Mouse (Mus musculus): Measurements from ENCODE around the gene Noxo1. TPM values are rescaled to one million over a fixed set of nuclear protein-coding genes. Genes with fewer than 3 reads are reported as not detected.
"Not testable (repeated sequence)": the region's sequence is repeated elsewhere in the genome, so short reads cannot be mapped to it uniquely, and the experiment has no call there.

Gene Noxo1
- total RNA-seq, 1 experiment from 2014 or later: 3.6 TPM

GRCm38 (mm10) chr17:24720616-24721015, 24.6 kb downstream of the Noxo1 start:
- peak; percentile 57 for DNase-seq

GRCm38 (mm10) chr17:24721383-24721955, 25.4 kb downstream of the Noxo1 start:
- DNase-seq: not testable (repeated sequence)

GRCm38 (mm10) chr17:24722220-24722924, 26.3 kb downstream of the Noxo1 start:
- no peak for DNase-seq

GRCm38 (mm10) chr17:24723122-24723880, 27.3 kb downstream of the Noxo1 start:
- no peak for DNase-seq

GRCm38 (mm10) chr17:24723881-24724180, 27.8 kb downstream of the Noxo1 start:
- peak; percentile 54 for DNase-seq

- DNase-seq: peak; percentile 98
These were observed 28.1 kb downstream of the Noxo1 start, which contains the start of gene Ndufb10 for GRCm38 (mm10) chr17:24724184-24724583. TSS of gene Ndufb10 (minus strand) at chr17:24724478.

- DNase-seq: no peak
These were observed 29.8 kb downstream of the Noxo1 start for GRCm38 (mm10) chr17:24725637-24726390.

GRCm38 (mm10) chr17:24727618-24728017, 31.6 kb downstream of the Noxo1 start, which contains the start of gene Rpl3l:
TSS of gene Rpl3l (plus strand) at chr17:24727820.
- no peak for DNase-seq

- DNase-seq: no peak
These were observed 32.1 kb downstream of the Noxo1 start for GRCm38 (mm10) chr17:24728184-24728583.

- DNase-seq: no peak
These were observed 33.0 kb downstream of the Noxo1 start for GRCm38 (mm10) chr17:24729067-24729466.

GRCm38 (mm10) chr17:24730787-24731186, 34.8 kb downstream of the Noxo1 start:
- DNase-seq: no peak

GRCm38 (mm10) chr17:24732233-24732935, 36.4 kb downstream of the Noxo1 start:
- DNase-seq: no peak

GRCm38 (mm10) chr17:24733434-24734050, 37.5 kb downstream of the Noxo1 start:
- DNase-seq: no peak

GRCm38 (mm10) chr17:24734513-24734912, 38.5 kb downstream of the Noxo1 start:
- DNase-seq: no peak

GRCm38 (mm10) chr17:24735446-24735845, 39.4 kb downstream of the Noxo1 start:
- DNase-seq: no peak

- DNase-seq: peak; percentile 99
These were observed 40.5 kb downstream of the Noxo1 start, which contains the start of gene Msrb1 for GRCm38 (mm10) chr17:24736330-24737051. TSS of gene Msrb1 (plus strand) at chr17:24736642.

- DNase-seq: peak; percentile 21
These were observed 41.2 kb downstream of the Noxo1 start for GRCm38 (mm10) chr17:24737135-24737810.

- DNase-seq: no peak
These were observed 42.2 kb downstream of the Noxo1 start for GRCm38 (mm10) chr17:24738238-24738637.

- no peak for DNase-seq
These were observed 43.9 kb downstream of the Noxo1 start for GRCm38 (mm10) chr17:24739926-24740325.

- DNase-seq: peak; percentile 45
These were observed 46.3 kb downstream of the Noxo1 start for GRCm38 (mm10) chr17:24742307-24742706.

Measured in adrenal gland, postnatal 14 days (tissue).